Mouse (Mus musculus) stomach, embryonic 14.5 days (tissue): ENCODE data around the gene Map4k4. TPM values are rescaled to one million over a fixed set of nuclear protein-coding genes. Genes with fewer than 3 reads are reported as not detected.

Experiments
- ATAC-seq: fragments of 200-750 bp; cut with Nextera tagmentation; 2 replicates; pipeline ENCODE4 v1.8.0; 2017; ENCODE audit warnings: low read depth, moderate TSS enrichment; ENCODE audit not compliant: insufficient number of reproducible peaks, insufficient read depth, low FRiP score
- H3K27ac ChIP-seq: fragments of 300-500 bp; sonication (generic); 2 replicates; pipeline ENCODE4 v1.5.1; 2014; ENCODE audit warnings: mild to moderate bottlenecking, low read length, moderate library complexity, mixed read lengths
- H3K27me3 ChIP-seq: fragments of 300-500 bp; sonication (generic); 2 replicates; pipeline ENCODE4 v1.6.1; 2014; ENCODE audit warnings: low read length, control low read depth, mixed read lengths; ENCODE audit not compliant: control insufficient read depth, insufficient read depth
- H3K36me3 ChIP-seq: fragments of 300-500 bp; sonication (generic); 2 replicates; pipeline ENCODE4 v1.6.1; 2014; ENCODE audit warnings: mild to moderate bottlenecking, control low read depth, low read length, moderate library complexity, mixed read lengths; ENCODE audit not compliant: control insufficient read depth, insufficient read depth
- H3K4me1 ChIP-seq: fragments of 300-500 bp; sonication (generic); 2 replicates; pipeline ENCODE4 v1.6.1; 2014; ENCODE audit warnings: low read length, control low read depth, mixed read lengths; ENCODE audit not compliant: control insufficient read depth, insufficient read depth
- H3K4me2 ChIP-seq: fragments of 300-500 bp; sonication (generic); replicated peaks from 2 replicates; pipeline ENCODE4 v1.6.1; 2014; ENCODE audit warnings: low read depth, low read length, control low read depth
- H3K4me3 ChIP-seq: fragments of 300-500 bp; sonication (generic); 2 replicates; pipeline ENCODE4 v1.5.1; 2014; ENCODE audit warnings: low read depth, low read length, control low read depth
- H3K9ac ChIP-seq: fragments of 300-500 bp; sonication (generic); replicated peaks from 2 replicates; pipeline ENCODE4 v1.6.1; 2014; ENCODE audit warnings: low read depth, mild to moderate bottlenecking, control low read depth, low read length, moderate library complexity, mixed read lengths
- H3K9me3 ChIP-seq: fragments of 300-500 bp; sonication (generic); 2 replicates; pipeline ENCODE4 v1.6.1; 2016; ENCODE audit warnings: low read depth, low read length, control low read depth; ENCODE audit not compliant: control insufficient read depth
- WGBS: fragments of 180-500 bp; shearing (Covaris S2); extraction: QIAGEN DNeasy Blood & Tissue Kit; methylation state at CpG from one replicate; pipeline ENCODE4 v1.1.7; 2014; 5-methylcytosine and 5-hydroxymethylcytosine counted together
- polyA plus RNA-seq: library from polyadenylated mRNA; unstranded; fragments of >200 nt; fragmentation: Nextera tagmentation; extraction: Ambion mirVana; gene quantifications from 2 replicates; pipeline ENCODE4 v1.2.1, GENCODE M21; 2014

The Map4k4 gene
- polyA plus RNA-seq, 1 experiment from 2014 or later = 42.6 TPM

- Histone ChIP-seq H3K9ac (no peak overlapping the region), H3K4me2 (no peak overlapping the region), H3K9me3 (no peaks in the 10 kb centered on the region), H3K36me3 (no peaks in the 10 kb centered on the region), H3K4me3 (no peak overlapping the region), H3K27ac (peak overlapping the region; percentile 27; the same call in 1 of the 2 replicates), H3K4me1 (peaks cover 26% of the 10 kb centered on the region), H3K27me3 (no peaks in the 10 kb centered on the region)
- WGBS = 47% methylated on average over 10 of the region's 10 CpGs
- no peak for ATAC-seq
These were observed 31.7 kb upstream of the Map4k4 start for GRCm38 (mm10) chr1:39868825-39869571.

- no peak overlapping the region for H3K4me2 ChIP-seq
- WGBS = 69% methylated on average over 12 of the region's 12 CpGs
- ATAC-seq = no peak
- no peak overlapping the region for H3K9ac ChIP-seq
- no peak overlapping the region for H3K4me3 ChIP-seq
- H3K36me3 ChIP-seq = no peaks in the 10 kb centered on the region
- H3K27me3 ChIP-seq = no peaks in the 10 kb centered on the region
- peaks cover 26% of the 10 kb centered on the region for H3K4me1 ChIP-seq
- no peaks in the 10 kb centered on the region for H3K9me3 ChIP-seq
- H3K27ac ChIP-seq = no peak overlapping the region
These were observed 31.0 kb upstream of the Map4k4 start for GRCm38 (mm10) chr1:39869721-39870201.

GRCm38 (mm10) chr1:39877981-39878380 lies 22.7 kb upstream of the Map4k4 start:
- H3K9me3 ChIP-seq = no peaks in the 10 kb centered on the region
- WGBS = 67% methylated on average over 3 of the region's 3 CpGs
- no peak overlapping the region for H3K4me3 ChIP-seq
- H3K27ac ChIP-seq = no peak overlapping the region
- no peaks in the 10 kb centered on the region for H3K4me1 ChIP-seq
- no peak overlapping the region for H3K9ac ChIP-seq
- H3K27me3 ChIP-seq = no peaks in the 10 kb centered on the region
- no peak overlapping the region for H3K4me2 ChIP-seq
- ATAC-seq = no peak
- no peaks in the 10 kb centered on the region for H3K36me3 ChIP-seq

GRCm38 (mm10) chr1:39882505-39882904 lies 18.2 kb upstream of the Map4k4 start:
- Histone ChIP-seq H3K9me3 (no peaks in the 10 kb centered on the region), H3K4me3 (no peak overlapping the region), H3K27me3 (no peaks in the 10 kb centered on the region), H3K4me2 (no peak overlapping the region), H3K9ac (no peak overlapping the region), H3K27ac (no peak overlapping the region), H3K36me3 (no peaks in the 10 kb centered on the region), H3K4me1 (no peaks in the 10 kb centered on the region)
- ATAC-seq = no peak
- WGBS = 84% methylated on average over 4 of the region's 4 CpGs

- ATAC-seq = no peak
These were observed 15.8 kb upstream of the Map4k4 start for GRCm38 (mm10) chr1:39884803-39885515.

GRCm38 (mm10) chr1:39887997-39888396 lies 12.7 kb upstream of the Map4k4 start:
- 28% methylated on average over 1 of the region's 1 CpGs for WGBS
- H3K36me3 ChIP-seq = no peaks in the 10 kb centered on the region
- no peaks in the 10 kb centered on the region for H3K27me3 ChIP-seq
- no peaks in the 10 kb centered on the region for H3K4me1 ChIP-seq
- no peak overlapping the region for H3K4me2 ChIP-seq
- no peak overlapping the region for H3K9ac ChIP-seq
- no peak for ATAC-seq
- no peak overlapping the region for H3K4me3 ChIP-seq
- H3K27ac ChIP-seq = no peak overlapping the region
- no peaks in the 10 kb centered on the region for H3K9me3 ChIP-seq

More at GRCm38 (mm10) chr1:39884803-39885515, 15.8 kb upstream of the Map4k4 start:
- Histone ChIP-seq H3K27me3 (no peaks in the 10 kb centered on the region), H3K4me3 (no peak overlapping the region), H3K9me3 (no peaks in the 10 kb centered on the region), H3K36me3 (no peaks in the 10 kb centered on the region), H3K27ac (no peak overlapping the region), H3K4me2 (no peak overlapping the region), H3K9ac (no peak overlapping the region), H3K4me1 (no peaks in the 10 kb centered on the region)
- WGBS = 57% methylated on average over 16 of the region's 16 CpGs

- Histone ChIP-seq H3K36me3 (no peaks in the 10 kb centered on the region), H3K27me3 (no peaks in the 10 kb centered on the region), H3K4me2 (no peak overlapping the region), H3K9ac (no peak overlapping the region), H3K4me3 (no peak overlapping the region), H3K9me3 (no peaks in the 10 kb centered on the region), H3K4me1 (no peaks in the 10 kb centered on the region), H3K27ac (no peak overlapping the region)
- 86% methylated on average over 8 of the region's 8 CpGs for WGBS
- ATAC-seq = no peak
These were observed 11.3 kb upstream of the Map4k4 start for GRCm38 (mm10) chr1:39889429-39889828.

- Histone ChIP-seq H3K9me3 (no peaks in the 10 kb centered on the region), H3K9ac (no peak overlapping the region), H3K4me1 (no peaks in the 10 kb centered on the region), H3K27me3 (no peaks in the 10 kb centered on the region), H3K27ac (no peak overlapping the region), H3K4me3 (no peak overlapping the region), H3K4me2 (no peak overlapping the region), H3K36me3 (no peaks in the 10 kb centered on the region)
- 79% methylated on average over 6 of the region's 6 CpGs for WGBS
- ATAC-seq = no peak
These were observed 10.7 kb upstream of the Map4k4 start for GRCm38 (mm10) chr1:39889973-39890372.
